Mouse (Mus musculus) thymus, postnatal 4 days (tissue): ENCODE measurements at regions not wholly inside any gene's neighbourhood (a gene's known extent, or its start where the extent isn't known, plus 50 kb on each side); places are given as distances from the start of the nearest gene placed in this dataset.

Experiments used
- DNase-seq: peaks from one replicate; pipeline ENCODE4 v3.0.0; 2021

DNA sequence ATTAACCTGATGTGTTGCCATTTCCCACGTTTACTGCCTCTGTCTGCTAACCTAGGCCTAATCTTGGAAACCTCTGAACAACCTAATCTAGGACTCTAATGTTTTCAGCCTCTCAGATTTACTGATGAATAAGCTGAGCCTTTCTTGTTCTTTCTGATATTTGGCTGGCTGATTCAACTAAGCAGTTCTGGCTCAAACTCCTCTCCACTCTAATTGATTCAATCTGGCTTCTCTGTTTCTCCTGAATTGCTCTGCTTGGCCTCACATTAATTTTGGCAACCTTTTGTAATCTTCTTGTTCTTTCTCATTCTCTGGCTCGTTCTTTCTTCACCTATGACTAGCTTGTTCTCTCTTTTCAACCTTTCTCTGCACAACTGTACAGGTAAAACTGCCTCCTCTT is 1561.2 kb upstream of the Zeb2 start:
- no peak for DNase-seq

DNA sequence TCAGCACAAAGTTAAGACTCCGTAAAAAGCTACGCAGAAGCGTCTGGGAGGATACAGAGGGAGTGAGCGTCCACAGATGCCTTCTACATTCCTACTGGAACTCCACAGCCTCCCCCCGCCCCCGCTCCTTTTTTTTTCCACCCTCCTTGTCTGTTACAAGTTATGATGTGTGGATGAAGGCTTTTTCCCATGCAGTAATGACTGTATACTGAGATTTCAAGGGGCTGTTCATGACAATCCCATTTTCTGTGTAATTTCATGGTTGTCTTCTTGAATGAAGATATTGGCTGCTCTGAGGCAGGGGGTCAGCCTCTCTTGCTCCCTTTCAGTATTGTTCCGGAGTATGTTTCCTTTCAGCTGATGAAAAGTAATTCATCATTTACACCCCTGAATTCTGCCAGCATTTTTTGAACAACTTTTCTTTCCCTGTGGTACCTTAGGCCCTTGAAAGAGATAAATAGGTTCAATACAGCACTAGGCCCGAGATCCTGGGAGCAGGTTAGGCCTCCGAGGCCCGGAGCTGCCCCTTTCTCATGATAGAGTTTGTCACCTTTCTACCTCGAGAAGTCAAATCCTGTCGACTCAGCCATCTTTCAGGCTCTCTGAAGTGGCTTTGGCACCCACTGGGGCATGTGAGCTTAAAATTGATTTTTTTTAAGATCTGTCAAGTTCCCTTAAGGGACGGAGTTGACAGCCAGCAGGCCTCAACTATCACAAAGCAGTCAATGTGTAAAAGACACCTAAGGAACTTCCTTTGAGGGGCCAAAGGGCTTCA is 1552.5 kb upstream of the Zeb2 start:
- DNase-seq, result no peak

DNA sequence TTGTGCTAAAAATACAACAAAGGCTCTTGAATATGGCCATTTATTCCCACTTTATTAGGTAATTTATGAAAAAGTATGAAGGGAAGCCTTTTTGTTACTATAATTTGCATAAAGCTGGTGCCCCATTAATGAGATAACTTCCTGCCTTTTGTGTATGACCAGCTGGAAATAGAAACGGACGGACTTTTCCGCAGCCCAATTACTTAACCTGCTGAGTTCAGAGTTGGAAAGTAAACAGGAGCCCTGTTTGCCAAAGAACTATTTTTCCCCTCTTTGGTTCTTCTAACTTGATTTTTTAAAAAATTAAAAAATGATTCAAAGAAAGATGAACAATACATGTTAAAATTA is 1549.8 kb upstream of the Zeb2 start:
- no peak for DNase-seq

- no peak for DNase-seq
Measured at GRCm38 (mm10) chr2:46666084-46666989, 1549.1 kb upstream of the Zeb2 start.

- DNase-seq, result no peak
Measured at GRCm38 (mm10) chr2:46661876-46662275, 1544.7 kb upstream of the Zeb2 start.

GRCm38 (mm10) chr2:46660577-46660976 is 1543.4 kb upstream of the Zeb2 start:
- no peak for DNase-seq

DNA sequence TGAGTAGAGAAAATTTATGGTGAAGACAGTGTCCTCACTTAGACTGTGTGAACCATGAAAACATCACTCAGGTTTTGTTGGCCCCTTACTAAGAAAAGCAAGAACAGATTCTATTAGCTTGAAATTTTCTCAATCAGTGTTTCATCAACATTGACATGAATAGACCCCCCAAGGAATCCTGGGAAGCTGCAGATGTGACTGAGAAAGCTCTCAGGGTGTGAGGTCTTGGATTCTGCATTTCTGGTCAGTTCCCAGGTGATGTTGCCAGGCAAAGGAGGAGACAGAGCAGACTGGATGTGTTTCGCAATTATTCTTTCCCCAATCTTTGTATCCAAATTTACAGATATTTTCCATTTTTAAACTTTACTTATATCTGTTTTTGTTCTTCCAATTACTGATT is 1538.1 kb upstream of the Zeb2 start:
- DNase-seq, result no peak

DNA sequence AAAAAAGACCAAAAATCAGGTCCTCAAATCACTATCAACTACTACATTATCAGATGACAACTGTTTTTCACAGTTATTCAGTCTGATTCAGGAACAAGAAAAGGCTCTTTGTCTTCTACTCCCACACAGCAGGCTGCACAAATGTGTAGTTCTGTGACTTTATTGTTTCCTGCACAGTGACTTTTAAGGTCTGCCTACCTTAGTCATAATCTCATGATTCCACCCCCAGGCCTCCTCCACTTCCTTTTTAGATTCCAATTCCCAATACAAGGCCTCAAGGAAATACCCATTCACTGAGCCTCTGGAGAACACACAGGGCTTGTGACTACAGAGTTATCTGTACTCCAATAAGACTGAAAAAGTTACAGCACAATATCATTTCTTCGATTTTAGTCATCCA is 1535.4 kb upstream of the Zeb2 start:
- no peak for DNase-seq

DNA sequence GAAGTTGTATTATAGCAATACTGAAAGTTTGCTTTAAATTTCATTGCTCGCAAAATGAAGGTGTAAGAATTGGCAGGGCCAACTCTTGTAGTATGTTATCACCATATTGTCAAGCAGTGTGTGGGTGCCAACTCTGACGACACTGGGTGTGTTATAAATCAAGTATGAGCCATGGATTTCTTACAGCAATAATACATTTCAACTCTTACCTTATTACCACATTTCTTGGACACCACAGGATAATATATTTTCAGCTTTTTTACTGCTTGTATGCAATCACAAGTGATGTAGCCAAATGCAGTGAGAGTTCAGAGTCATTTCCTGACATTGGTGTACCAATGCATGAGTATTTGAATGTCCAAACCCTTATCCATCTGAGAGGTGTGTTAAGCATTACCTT is 1529.2 kb upstream of the Zeb2 start:
- no peak for DNase-seq

DNA sequence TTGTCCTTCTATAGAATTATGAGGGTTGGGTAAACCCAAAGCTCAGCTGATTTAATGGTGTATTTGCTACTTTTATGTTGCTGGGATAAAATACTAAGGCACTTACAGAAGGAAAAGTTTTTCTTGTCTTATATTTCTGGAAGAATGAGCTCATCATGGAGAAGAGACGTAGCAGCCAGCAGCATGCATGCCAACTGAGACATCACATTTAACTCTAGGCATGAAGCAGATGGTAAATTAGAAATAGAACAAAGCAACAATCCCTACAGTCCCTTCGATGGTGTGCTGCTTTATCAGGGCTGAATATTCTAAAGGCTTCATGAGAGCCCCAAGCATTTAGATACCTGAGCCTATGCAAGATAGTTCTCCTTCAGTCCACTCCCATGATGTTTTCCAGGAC is 1492.0 kb upstream of the Zeb2 start:
- DNase-seq, result no peak

GRCm38 (mm10) chr2:46581773-46582172 is 1464.6 kb upstream of the Zeb2 start:
- no peak for DNase-seq

DNA sequence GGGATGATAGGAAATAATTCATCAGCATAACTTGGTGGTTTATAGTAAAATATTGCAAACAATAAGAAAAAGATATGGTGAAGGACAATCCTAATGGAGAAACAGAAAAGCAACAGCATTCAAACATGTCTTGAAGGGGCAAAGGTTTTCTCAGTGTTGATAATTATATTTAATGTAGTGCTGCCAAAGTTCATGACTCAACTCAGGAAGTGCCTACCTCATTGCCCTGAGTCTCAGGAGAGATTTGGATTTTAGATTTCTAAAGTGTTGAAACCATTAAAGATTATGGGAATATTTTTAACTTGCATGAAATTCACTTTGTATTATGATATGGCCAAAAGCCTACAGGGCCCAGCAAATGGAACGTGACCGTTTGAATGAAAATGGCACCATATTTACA is 1453.2 kb upstream of the Zeb2 start:
- DNase-seq, result no peak

- no peak for DNase-seq
Measured at GRCm38 (mm10) chr2:46533395-46533794, 1416.2 kb upstream of the Zeb2 start.

DNA sequence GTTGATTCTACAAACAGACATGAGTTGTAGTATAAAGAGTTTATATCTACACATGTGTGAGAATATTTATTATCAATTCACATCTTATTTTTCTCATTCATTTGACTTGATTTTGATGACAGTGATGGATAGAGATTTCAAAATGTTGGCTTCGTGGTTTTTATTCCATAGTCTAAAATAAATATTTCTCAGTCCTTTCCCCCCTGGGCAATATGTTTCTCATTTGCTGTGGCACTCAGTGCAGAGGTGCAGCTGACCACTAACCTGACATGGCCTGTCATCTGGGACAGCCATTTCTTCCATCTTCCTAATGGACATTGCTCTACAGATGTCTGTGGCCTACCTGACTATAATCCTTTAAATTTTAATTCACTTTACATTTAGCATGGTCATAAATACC is 1413.5 kb upstream of the Zeb2 start:
- no peak for DNase-seq

GRCm38 (mm10) chr2:46525223-46525622 is 1408.0 kb upstream of the Zeb2 start:
- no peak for DNase-seq

- DNase-seq, result no peak
Measured at GRCm38 (mm10) chr2:46524625-46525024, 1407.4 kb upstream of the Zeb2 start.

- no peak for DNase-seq
Measured at GRCm38 (mm10) chr2:46521147-46521965, 1404.2 kb upstream of the Zeb2 start.

DNA sequence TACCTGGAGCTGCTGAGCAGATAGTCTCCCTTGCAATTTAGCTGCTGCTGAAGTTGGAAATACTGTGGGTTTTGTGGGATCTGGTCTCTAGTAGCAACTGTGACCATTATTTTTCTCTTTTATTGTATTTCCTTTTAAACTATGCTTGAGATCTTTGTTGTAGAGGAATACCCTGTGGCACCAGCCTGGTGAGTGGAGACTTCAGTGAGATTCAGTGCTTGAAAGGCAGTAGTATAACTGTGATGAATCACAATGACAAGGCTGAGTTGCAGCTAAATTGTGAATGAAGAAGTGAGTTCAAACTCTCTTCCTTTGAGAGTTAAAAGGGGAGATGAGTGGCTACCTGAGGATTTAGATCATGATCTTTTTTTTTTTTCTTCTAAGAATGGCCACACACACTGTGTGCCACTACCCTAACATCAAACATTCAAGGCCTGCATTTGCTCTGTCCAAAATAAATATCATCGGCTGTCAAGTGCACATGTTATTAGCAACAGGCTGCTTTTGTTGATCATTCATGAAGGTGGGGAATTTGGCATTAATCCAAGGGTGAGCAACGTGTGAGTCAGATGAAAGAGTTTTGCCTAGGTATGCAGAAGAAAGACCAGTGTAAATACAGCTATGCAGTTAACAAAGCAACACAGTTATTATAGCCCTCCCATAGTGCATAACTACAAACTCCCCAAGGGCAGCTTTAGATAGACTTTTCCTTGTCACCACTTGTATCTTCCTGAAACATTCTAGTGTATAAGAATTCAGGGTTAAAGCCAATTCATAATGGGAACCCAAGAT is 1395.2 kb upstream of the Zeb2 start:
- DNase-seq, result no peak

DNA sequence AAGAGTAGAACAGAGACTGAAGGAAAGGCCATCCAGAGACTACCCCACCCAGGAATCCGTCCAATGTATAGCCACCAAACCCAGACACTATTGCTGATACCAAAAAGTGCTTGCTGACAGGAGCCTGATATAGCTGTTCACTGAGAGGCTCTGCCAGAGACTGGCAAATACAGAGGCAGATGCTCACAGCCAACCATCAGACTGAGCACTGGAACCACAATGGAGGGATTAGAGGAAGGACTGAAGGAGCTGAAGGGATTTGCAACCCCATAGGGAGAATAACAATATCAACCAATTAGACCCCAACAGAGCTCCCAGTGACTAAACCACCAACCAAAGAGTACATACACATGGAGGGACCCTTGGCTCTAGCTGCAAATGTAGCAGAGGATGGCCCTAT is 1389.8 kb upstream of the Zeb2 start:
- no peak for DNase-seq

DNA sequence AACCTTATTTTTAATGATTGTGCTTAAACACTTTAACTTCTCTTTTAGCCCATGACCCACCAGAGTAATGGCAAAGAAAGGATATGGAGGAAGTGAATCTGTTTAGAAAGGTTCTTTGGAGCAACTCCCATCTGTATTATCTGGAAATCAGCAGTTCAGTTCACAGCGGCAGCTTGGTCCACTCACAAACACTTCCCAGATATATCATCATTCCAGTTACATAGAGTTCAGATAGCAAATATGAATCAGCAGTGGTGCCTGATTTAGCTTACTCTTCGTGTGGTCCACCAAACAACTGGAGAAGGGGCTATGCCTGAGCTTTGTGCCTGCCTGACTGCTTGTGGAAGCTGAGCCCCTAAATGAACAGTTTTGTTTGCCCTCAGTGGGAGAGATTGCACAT is 1385.9 kb upstream of the Zeb2 start:
- DNase-seq, result no peak

DNA sequence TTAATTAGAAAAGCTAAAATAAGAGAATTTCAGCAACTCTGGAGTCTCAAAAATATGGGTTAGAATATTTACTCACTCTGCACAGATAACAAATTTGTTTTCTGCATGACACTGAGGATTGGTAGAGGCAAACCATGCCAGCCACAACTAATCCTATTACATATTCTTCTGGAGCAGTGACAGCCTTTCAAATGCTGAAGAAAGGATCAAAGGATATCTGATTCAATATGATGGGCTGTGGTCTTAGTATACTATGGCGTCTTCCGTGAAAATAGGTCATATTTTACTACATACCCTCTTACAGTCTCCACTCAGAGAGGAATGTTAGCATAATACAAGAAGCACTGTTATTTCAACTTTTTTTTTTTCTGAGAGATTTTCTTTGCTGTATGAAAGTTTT is 1375.1 kb upstream of the Zeb2 start:
- DNase-seq, result no peak

- no peak for DNase-seq
Measured at GRCm38 (mm10) chr2:46491081-46491480, 1373.9 kb upstream of the Zeb2 start.
